ENCODE assay signal across 8 mouse cellular contexts in genomic region chr9:57522861-57523246, GRCm38 (mm10). TPM values are rescaled to one million over a fixed set of nuclear protein-coding genes. Genes with fewer than 3 reads are reported as not detected.
DNase-seq lines count a peak whose midpoint lies in the region; ATAC-seq and TF ChIP-seq lines count a peak whose summit lies in the region.

No protein-coding gene starts in this region.

- H3K36me3 ChIP-seq in kidney, embryonic 15.5 days = no peaks in the 10 kb centered on the region
- H3K36me3 ChIP-seq in intestine, embryonic 14.5 days (ENCODE audit: control insufficient read depth, insufficient read depth, low read length) = no peaks in the 10 kb centered on the region
- no peaks in the 10 kb centered on the region for H3K36me3 ChIP-seq in midbrain, postnatal 0 days (ENCODE audit: insufficient read depth, low read length)

- no peaks in the 10 kb centered on the region for H3K27me3 ChIP-seq in kidney, embryonic 15.5 days
- H3K27me3 ChIP-seq in intestine, embryonic 14.5 days (replicated peaks; ENCODE audit: control insufficient read depth, insufficient read depth, low read length) = no peaks in the 10 kb centered on the region
- H3K27me3 ChIP-seq in midbrain, postnatal 0 days (ENCODE audit: insufficient read depth, low read length) = no peaks in the 10 kb centered on the region

- 72% methylated on average over 4 of the region's 4 CpGs for WGBS in kidney, embryonic 15.5 days
- WGBS in intestine, embryonic 14.5 days = 79% methylated on average over 4 of the region's 4 CpGs
- 85% methylated on average over 4 of the region's 4 CpGs for WGBS in midbrain, postnatal 0 days

- H3K9ac ChIP-seq in kidney, embryonic 15.5 days = no peak overlapping the region
- H3K9ac ChIP-seq in intestine, embryonic 14.5 days (ENCODE audit: low read length) = peak overlapping the region; percentile 93; the same call in 1 of the 2 replicates
- H3K9ac ChIP-seq in midbrain, postnatal 0 days (replicated peaks; ENCODE audit: low read length, poor library complexity, severe bottlenecking) = no peak overlapping the region

- H3K4me2 ChIP-seq in kidney, embryonic 15.5 days = peak overlapping the region; percentile 70
- peak overlapping the region; percentile 81 for H3K4me2 ChIP-seq in intestine, embryonic 14.5 days (ENCODE audit: low read length)
- peak overlapping the region; percentile 58 for H3K4me2 ChIP-seq in midbrain, postnatal 0 days (ENCODE audit: low read depth, low read length, poor library complexity, severe bottlenecking)

- H3K4me3 ChIP-seq in kidney, embryonic 15.5 days (replicated peaks) = peak overlapping the region; percentile 88
- H3K4me3 ChIP-seq in bone marrow macrophage, adult 2 months (ENCODE audit: insufficient read depth, low read length) = peak overlapping the region; percentile 82
- H3K4me3 ChIP-seq in intestine, embryonic 14.5 days (ENCODE audit: low read depth, low read length) = peak overlapping the region; percentile 89; the same call in 1 of the 2 replicates
- H3K4me3 ChIP-seq in midbrain, postnatal 0 days (ENCODE audit: low read depth, low read length) = peak overlapping the region; percentile 90; the same call in 1 of the 2 replicates

- no peak for DNase-seq in kidney, adult 9 months
- DNase-seq in intestine, embryonic 14.5 days (ENCODE audit: low spot score) = no peak
- no peak for DNase-seq in midbrain, postnatal 0 days (ENCODE audit: low spot score)
- no peak for DNase-seq in urinary bladder, postnatal 25 days (ENCODE audit: low spot score)
- no peak for DNase-seq in frontal cortex, adult 2 months (ENCODE audit: extremely low spot score in 1 of 2, low spot score in 1 of 2)
- no peak for DNase-seq in MN1 (ENCODE audit: low spot score)

- no peak for ATAC-seq in kidney, embryonic 15.5 days (replicated peaks; ENCODE audit: low FRiP score)
- no peak for ATAC-seq in intestine, embryonic 14.5 days (replicated peaks; ENCODE audit: low FRiP score, low TSS enrichment, low read depth)
- no peak for ATAC-seq in midbrain, postnatal 0 days (ENCODE audit: low FRiP score)

- no peaks in the 10 kb centered on the region for H3K9me3 ChIP-seq in kidney, embryonic 15.5 days (replicated peaks)
- H3K9me3 ChIP-seq in intestine, embryonic 14.5 days (ENCODE audit: control insufficient read depth, low read length) = no peaks in the 10 kb centered on the region
- H3K9me3 ChIP-seq in midbrain, postnatal 0 days (ENCODE audit: low read length) = no peaks in the 10 kb centered on the region

- no peak overlapping the region for H3K27ac ChIP-seq in kidney, embryonic 15.5 days
- H3K27ac ChIP-seq in bone marrow macrophage, adult 2 months (ENCODE audit: insufficient read depth, low read depth, low read length) = no peak overlapping the region
- no peak overlapping the region for H3K27ac ChIP-seq in intestine, embryonic 14.5 days (ENCODE audit: low read depth)
- no peak overlapping the region for H3K27ac ChIP-seq in midbrain, postnatal 0 days (ENCODE audit: low read depth, low read length)

- no peak for TF ChIP-seq CTCF in bone marrow macrophage, adult 2 months (IDR thresholded peaks at IDR 0.05; ENCODE audit: low read depth, low read length)
- TF ChIP-seq CTCF in midbrain, postnatal 0 days (IDR thresholded peaks at IDR 0.05) = no peak

- peaks cover 32% of the 10 kb centered on the region for H3K4me1 ChIP-seq in kidney, embryonic 15.5 days
- peaks cover 30% of the 10 kb centered on the region for H3K4me1 ChIP-seq in bone marrow macrophage, adult 2 months (ENCODE audit: control insufficient read depth, insufficient read depth, low read length)
- H3K4me1 ChIP-seq in intestine, embryonic 14.5 days (replicated peaks; ENCODE audit: control insufficient read depth, insufficient read depth, low read length) = peaks cover 19% of the 10 kb centered on the region
- H3K4me1 ChIP-seq in midbrain, postnatal 0 days (ENCODE audit: insufficient read depth, low read length) = peaks cover 10% of the 10 kb centered on the region; the same call in 1 of the 2 replicates

- TF ChIP-seq POLR2A in bone marrow macrophage, adult 2 months (IDR thresholded peaks at IDR 0.05; ENCODE audit: borderline replicate concordance, low read depth, low read length) = no peak

RNA-seq across cellular contexts. Expression of gene Cox5a, which starts 1.8 kb away (rescaled TPM):
- 673 and 729 TPM in 2 replicates for polyA plus RNA-seq in kidney, embryonic 15.5 days (2015; fragmentation: Nextera tagmentation; extraction: Ambion mirVana)
- 346 and 384 TPM in 2 replicates for polyA plus RNA-seq in bone marrow macrophage, adult 2 months (2012; ENCODE audit: insufficient read depth, insufficient read length, missing spikeins)
- 622 and 687 TPM in 2 replicates for polyA plus RNA-seq in intestine, embryonic 14.5 days (2014; fragmentation: Nextera tagmentation; extraction: Ambion mirVana)
- total RNA-seq in midbrain, postnatal 0 days (2014; rRNA removed) = 250 and 266 TPM in 2 replicates
- 1,115 and 1,120 TPM in 2 replicates for polyA plus RNA-seq in midbrain, postnatal 0 days (2015; fragmentation: Nextera tagmentation; extraction: Ambion mirVana)
- polyA plus RNA-seq in frontal cortex, adult 2 months (2012; rRNA removed) = 416 and 459 TPM in 2 replicates

RNA-seq across cellular contexts. Expression of gene Fam219b, which starts 14.5 kb away (rescaled TPM):
- polyA plus RNA-seq in kidney, embryonic 15.5 days (2015; fragmentation: Nextera tagmentation; extraction: Ambion mirVana) = 18.1 and 19.0 TPM in 2 replicates
- 15.5 and 18.4 TPM in 2 replicates for polyA plus RNA-seq in bone marrow macrophage, adult 2 months (2012; ENCODE audit: insufficient read depth, insufficient read length, missing spikeins)
- polyA plus RNA-seq in intestine, embryonic 14.5 days (2014; fragmentation: Nextera tagmentation; extraction: Ambion mirVana) = 18.9 and 21.9 TPM in 2 replicates
- 20.6 and 29.7 TPM in 2 replicates for total RNA-seq in midbrain, postnatal 0 days (2014; rRNA removed)
- polyA plus RNA-seq in midbrain, postnatal 0 days (2015; fragmentation: Nextera tagmentation; extraction: Ambion mirVana) = 24.8 and 25.6 TPM in 2 replicates
- polyA plus RNA-seq in frontal cortex, adult 2 months (2012; rRNA removed) = 10.9 and 14.5 TPM in 2 replicates

RNA-seq across cellular contexts. Expression of gene Rpp25, which starts 19.0 kb away (rescaled TPM):
- 5.6 and 6.0 TPM in 2 replicates for polyA plus RNA-seq in kidney, embryonic 15.5 days (2015; fragmentation: Nextera tagmentation; extraction: Ambion mirVana)
- not detected in 2 replicates for polyA plus RNA-seq in bone marrow macrophage, adult 2 months (2012; ENCODE audit: insufficient read depth, insufficient read length, missing spikeins)
- 8.6 and 10.7 TPM in 2 replicates for polyA plus RNA-seq in intestine, embryonic 14.5 days (2014; fragmentation: Nextera tagmentation; extraction: Ambion mirVana)
- total RNA-seq in midbrain, postnatal 0 days (2014; rRNA removed) = 24.2 and 24.8 TPM in 2 replicates
- 26.5 and 34.5 TPM in 2 replicates for polyA plus RNA-seq in midbrain, postnatal 0 days (2015; fragmentation: Nextera tagmentation; extraction: Ambion mirVana)
- polyA plus RNA-seq in frontal cortex, adult 2 months (2012; rRNA removed) = 32.6 and 46.9 TPM in 2 replicates

RNA-seq across cellular contexts. Expression of gene Mpi, which starts 29.7 kb away (rescaled TPM):
- 51.9 and 53.3 TPM in 2 replicates for polyA plus RNA-seq in kidney, embryonic 15.5 days (2015; fragmentation: Nextera tagmentation; extraction: Ambion mirVana)
- 17.8 and 19.7 TPM in 2 replicates for polyA plus RNA-seq in bone marrow macrophage, adult 2 months (2012; ENCODE audit: insufficient read depth, insufficient read length, missing spikeins)
- 40.4 and 42.7 TPM in 2 replicates for polyA plus RNA-seq in intestine, embryonic 14.5 days (2014; fragmentation: Nextera tagmentation; extraction: Ambion mirVana)
- 60.5 and 71.9 TPM in 2 replicates for total RNA-seq in midbrain, postnatal 0 days (2014; rRNA removed)
- polyA plus RNA-seq in midbrain, postnatal 0 days (2015; fragmentation: Nextera tagmentation; extraction: Ambion mirVana) = 57.2 and 61.2 TPM in 2 replicates
- polyA plus RNA-seq in frontal cortex, adult 2 months (2012; rRNA removed) = 86.3 and 86.4 TPM in 2 replicates

RNA-seq across cellular contexts. Expression of gene Scamp2, which starts 37.9 kb away (rescaled TPM):
- polyA plus RNA-seq in kidney, embryonic 15.5 days (2015; fragmentation: Nextera tagmentation; extraction: Ambion mirVana) = 74.5 and 85.5 TPM in 2 replicates
- 144 and 147 TPM in 2 replicates for polyA plus RNA-seq in bone marrow macrophage, adult 2 months (2012; ENCODE audit: insufficient read depth, insufficient read length, missing spikeins)
- polyA plus RNA-seq in intestine, embryonic 14.5 days (2014; fragmentation: Nextera tagmentation; extraction: Ambion mirVana) = 75.5 and 80.2 TPM in 2 replicates
- total RNA-seq in midbrain, postnatal 0 days (2014; rRNA removed) = 34.5 and 47.4 TPM in 2 replicates
- polyA plus RNA-seq in midbrain, postnatal 0 days (2015; fragmentation: Nextera tagmentation; extraction: Ambion mirVana) = 41.1 and 41.2 TPM in 2 replicates
- 47.8 and 49.7 TPM in 2 replicates for polyA plus RNA-seq in frontal cortex, adult 2 months (2012; rRNA removed)
